Mouse (Mus musculus): ENCODE measurements at regions not wholly inside any gene's neighbourhood (a gene's known extent, or its start where the extent isn't known, plus 50 kb on each side); places are given as distances from the start of the nearest gene placed in this dataset.

DNA sequence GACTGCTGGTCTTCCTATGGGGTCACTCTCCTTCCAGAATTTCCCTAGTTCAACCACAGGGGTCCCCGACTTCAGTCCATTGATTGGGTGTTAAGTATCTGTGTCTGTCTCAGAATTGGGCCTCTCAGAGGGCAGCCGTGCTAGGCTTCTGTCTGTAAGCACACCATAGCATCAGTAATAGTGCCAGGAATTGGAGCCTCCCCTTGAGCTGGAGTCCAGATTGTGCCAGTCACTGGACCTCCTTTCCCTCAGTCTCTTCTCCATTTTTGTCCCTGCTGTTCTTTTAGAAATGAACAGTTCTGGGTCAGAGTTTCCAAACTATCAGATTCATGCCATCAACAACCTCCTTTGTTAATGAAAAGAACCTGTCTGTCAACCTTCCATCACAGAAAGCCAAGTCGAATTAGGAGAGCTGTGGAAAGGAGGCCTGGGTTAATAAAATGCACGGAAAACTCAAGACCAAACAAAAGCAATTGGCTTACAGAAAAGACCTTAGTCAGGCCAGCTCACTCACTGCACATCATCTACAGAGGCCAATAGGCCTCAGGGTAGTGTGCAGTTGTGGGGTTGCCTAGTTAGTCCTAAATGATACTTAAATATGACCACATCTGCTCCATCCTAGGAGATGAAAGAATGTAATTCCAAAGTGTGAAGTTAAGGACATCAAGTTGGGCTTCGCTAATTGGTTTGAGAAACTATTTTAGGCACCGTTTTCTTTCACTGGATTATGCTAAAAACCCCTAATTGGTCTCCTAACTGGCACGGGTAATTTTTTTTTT is 156.5 kb upstream of the Krr1 start:
- DNase-seq (ENCODE audit: extremely low spot score in 1 of 2, low spot score in 1 of 2), result peak in 1 of 2 experiments; percentile 15

GRCm38 (mm10) chr10:111819755-111820451 is 152.6 kb upstream of the Krr1 start:
- no peak for DNase-seq (ENCODE audit: extremely low spot score in 1 of 2, low spot score in 1 of 2)

GRCm38 (mm10) chr10:111824820-111825219 is 147.6 kb upstream of the Krr1 start:
- DNase-seq (ENCODE audit: extremely low spot score in 1 of 2, low spot score in 1 of 2), result no peak

- DNase-seq (ENCODE audit: extremely low spot score in 1 of 2, low spot score in 1 of 2), result peak in 1 of 2 experiments; percentile 26
Measured at GRCm38 (mm10) chr10:111826033-111826754, 146.3 kb upstream of the Krr1 start.

- no peak for DNase-seq (ENCODE audit: extremely low spot score in 1 of 2, low spot score in 1 of 2)
Measured at GRCm38 (mm10) chr10:111827246-111827645, 145.2 kb upstream of the Krr1 start.

GRCm38 (mm10) chr10:111827930-111828329 is 144.5 kb upstream of the Krr1 start:
- no peak for DNase-seq (ENCODE audit: extremely low spot score in 1 of 2, low spot score in 1 of 2)

DNA sequence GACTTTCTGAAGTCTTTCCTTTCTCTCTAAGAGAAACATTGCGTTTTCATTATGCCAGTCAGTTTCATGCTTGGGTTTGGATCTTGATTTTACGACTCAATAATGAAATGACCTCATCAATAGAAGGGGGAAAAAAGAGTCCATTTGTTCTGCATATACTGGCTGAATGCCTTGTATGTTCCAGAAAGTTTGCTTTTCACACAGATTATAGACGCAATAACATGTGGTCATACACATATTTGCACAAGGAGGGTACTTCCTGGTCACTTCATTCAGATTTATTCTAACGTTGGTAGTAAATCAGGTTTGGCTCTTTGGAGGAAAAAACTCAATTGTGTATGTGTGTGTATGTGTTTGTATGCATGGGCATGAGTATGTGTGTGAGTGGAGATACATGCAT is 143.9 kb upstream of the Krr1 start:
- no peak for DNase-seq (ENCODE audit: extremely low spot score in 1 of 2, low spot score in 1 of 2)

GRCm38 (mm10) chr10:111829291-111829690 is 143.2 kb upstream of the Krr1 start:
- no peak for DNase-seq (ENCODE audit: extremely low spot score in 1 of 2, low spot score in 1 of 2)

- no peak for DNase-seq (ENCODE audit: extremely low spot score in 1 of 2, low spot score in 1 of 2)
Measured at GRCm38 (mm10) chr10:111831105-111831504, 141.4 kb upstream of the Krr1 start.

DNA sequence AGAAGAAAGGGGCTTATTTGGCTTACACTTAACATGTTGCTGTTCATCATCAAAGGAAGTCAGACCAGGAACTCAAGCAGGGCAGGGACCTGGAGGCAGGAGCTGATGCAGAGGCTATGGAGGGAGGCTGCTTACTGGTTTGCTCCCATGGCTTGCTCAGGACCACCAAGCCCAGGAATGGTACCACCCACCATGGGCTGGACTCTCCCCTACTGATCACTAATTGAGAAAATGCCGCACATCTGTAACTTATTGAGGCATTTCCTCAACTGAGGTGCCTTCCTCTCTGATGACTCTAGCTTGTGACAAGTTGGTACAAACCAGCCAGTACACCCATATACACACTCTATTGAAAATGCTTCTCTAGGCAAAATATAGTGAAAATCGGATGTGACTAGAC is 138.9 kb upstream of the Krr1 start:
- DNase-seq (ENCODE audit: extremely low spot score in 1 of 2, low spot score in 1 of 2), result no peak

- DNase-seq (ENCODE audit: extremely low spot score in 1 of 2, low spot score in 1 of 2), result no peak
Measured at GRCm38 (mm10) chr10:111834280-111834679, 138.2 kb upstream of the Krr1 start.

- no peak for DNase-seq (ENCODE audit: extremely low spot score in 1 of 2, low spot score in 1 of 2)
Measured at GRCm38 (mm10) chr10:111834925-111835823, 137.3 kb upstream of the Krr1 start.

- DNase-seq (ENCODE audit: extremely low spot score in 1 of 2, low spot score in 1 of 2), result no peak
Measured at GRCm38 (mm10) chr10:111836191-111836590, 136.3 kb upstream of the Krr1 start.

DNA sequence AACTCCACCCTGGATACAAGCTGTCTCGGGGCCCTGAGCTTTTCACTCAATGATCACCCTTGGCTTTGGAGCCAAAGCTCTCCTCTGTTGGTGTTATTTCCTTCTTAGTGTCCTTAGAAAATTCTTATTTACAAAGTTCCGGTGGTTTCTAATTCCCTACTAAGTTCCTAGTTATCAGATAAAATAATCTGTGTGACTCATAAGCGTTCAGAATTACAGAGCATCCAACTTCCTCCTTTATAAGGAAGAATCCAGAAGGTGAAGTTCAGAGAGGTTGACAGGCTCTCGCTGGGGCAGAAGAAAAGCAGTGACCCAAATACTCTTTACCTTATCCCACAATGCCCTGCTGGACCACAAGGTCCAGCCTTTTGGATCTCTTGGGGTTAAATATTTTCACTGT is 135.7 kb upstream of the Krr1 start:
- no peak for DNase-seq (ENCODE audit: extremely low spot score in 1 of 2, low spot score in 1 of 2)

GRCm38 (mm10) chr10:111842321-111842775 is 130.1 kb upstream of the Krr1 start:
- DNase-seq (ENCODE audit: extremely low spot score in 1 of 2, low spot score in 1 of 2), result no peak

DNA sequence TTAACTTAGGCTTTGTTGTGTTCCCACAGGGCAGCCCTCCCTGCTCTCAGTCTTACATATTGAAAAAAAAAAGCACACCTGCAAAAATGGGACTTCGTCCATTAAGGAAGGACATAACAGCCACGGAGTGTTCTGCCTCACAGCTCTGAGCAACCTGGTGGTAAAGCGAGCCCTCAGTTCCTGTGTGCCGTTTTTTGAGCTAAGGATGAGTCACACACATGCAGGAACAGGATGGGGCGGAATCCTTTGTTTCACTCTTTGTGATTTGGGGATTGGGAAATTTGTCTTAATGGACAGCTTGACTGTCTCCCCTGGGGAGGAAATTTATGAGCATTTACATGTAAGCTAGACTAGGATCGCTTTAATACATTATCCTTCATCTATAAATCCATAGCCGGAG is 129.6 kb upstream of the Krr1 start:
- no peak for DNase-seq (ENCODE audit: extremely low spot score in 1 of 2, low spot score in 1 of 2)

GRCm38 (mm10) chr10:111843301-111843700 is 129.2 kb upstream of the Krr1 start:
- DNase-seq (ENCODE audit: extremely low spot score in 1 of 2, low spot score in 1 of 2), result no peak

- no peak for DNase-seq (ENCODE audit: extremely low spot score in 1 of 2, low spot score in 1 of 2)
Measured at GRCm38 (mm10) chr10:111844144-111844543, 128.3 kb upstream of the Krr1 start.

- DNase-seq (ENCODE audit: extremely low spot score in 1 of 2, low spot score in 1 of 2), result no peak
Measured at GRCm38 (mm10) chr10:111845946-111846345, 126.5 kb upstream of the Krr1 start.

GRCm38 (mm10) chr10:111854254-111854653 is 118.2 kb upstream of the Krr1 start:
- no peak for DNase-seq (ENCODE audit: extremely low spot score in 1 of 2, low spot score in 1 of 2)
